In genomic region chr2:151605437-151605987, GRCm38 (mm10) we compare ENCODE assay signal across 8 mouse cellular contexts. TPM values are rescaled to one million over a fixed set of nuclear protein-coding genes. Genes with fewer than 3 reads are reported as not detected.
DNase-seq lines count a peak whose midpoint lies in the region; ATAC-seq lines count a peak whose summit lies in the region.

No protein-coding gene starts in this region.

- no peaks in the 10 kb centered on the region for H3K36me3 ChIP-seq in liver, embryonic 11.5 days (ENCODE audit: control insufficient read depth, insufficient read depth, low read length)
- H3K36me3 ChIP-seq in liver, embryonic 12.5 days, result no peaks in the 10 kb centered on the region
- no peaks in the 10 kb centered on the region for H3K36me3 ChIP-seq in midbrain, embryonic 14.5 days (ENCODE audit: control insufficient read depth, insufficient read depth, low read length)

- H3K4me3 ChIP-seq in liver, embryonic 11.5 days (ENCODE audit: low read depth, low read length), result no peak overlapping the region
- no peak overlapping the region for H3K4me3 ChIP-seq in liver, embryonic 12.5 days
- no peak overlapping the region for H3K4me3 ChIP-seq in midbrain, embryonic 14.5 days (replicated peaks; ENCODE audit: low read depth, low read length)

- no peak for DNase-seq in liver, embryonic 11.5 days (ENCODE audit: low spot score)
- peak; percentile 50 for DNase-seq in embryo, embryonic 10 days (ENCODE audit: low spot score)
- DNase-seq in gastrocnemius, adult 8-10 months (ENCODE audit: low spot score in 2 of 2), result peak; percentile 45 to 65
- peak; percentile 67 to 88 for DNase-seq in left cerebral cortex, adult 9 months (ENCODE audit: low spot score in 2 of 2)
- peak; percentile 61 for DNase-seq in midbrain, embryonic 14.5 days
- no peak for DNase-seq in urinary bladder, postnatal 25 days (ENCODE audit: low spot score)
- no peak for DNase-seq in spleen, adult 18-20 months

- ATAC-seq in liver, embryonic 11.5 days (replicated peaks; ENCODE audit: low FRiP score), result peak; percentile 24; the same call in 1 of the 2 replicates
- ATAC-seq in liver, embryonic 12.5 days, result no peak
- ATAC-seq in midbrain, embryonic 14.5 days (ENCODE audit: low FRiP score, low TSS enrichment), result peak; percentile 63; the same call in 1 of the 2 replicates

- no peak overlapping the region for H3K4me2 ChIP-seq in liver, embryonic 11.5 days
- no peak overlapping the region for H3K4me2 ChIP-seq in liver, embryonic 12.5 days
- no peak overlapping the region for H3K4me2 ChIP-seq in midbrain, embryonic 14.5 days (ENCODE audit: low read length)

- H3K9me3 ChIP-seq in liver, embryonic 11.5 days (ENCODE audit: control insufficient read depth, low read length), result no peaks in the 10 kb centered on the region
- no peaks in the 10 kb centered on the region for H3K9me3 ChIP-seq in liver, embryonic 12.5 days (replicated peaks)
- no peaks in the 10 kb centered on the region for H3K9me3 ChIP-seq in midbrain, embryonic 14.5 days (ENCODE audit: control insufficient read depth, low read length)

- no peaks in the 10 kb centered on the region for H3K27me3 ChIP-seq in liver, embryonic 11.5 days (replicated peaks; ENCODE audit: control insufficient read depth, insufficient read depth, low read length)
- H3K27me3 ChIP-seq in liver, embryonic 12.5 days (replicated peaks), result peaks cover 11% of the 10 kb centered on the region; the same call in 1 of the 2 replicates
- H3K27me3 ChIP-seq in midbrain, embryonic 14.5 days (ENCODE audit: control insufficient read depth, insufficient read depth, low read length), result no peaks in the 10 kb centered on the region

- H3K4me1 ChIP-seq in liver, embryonic 11.5 days (replicated peaks; ENCODE audit: control insufficient read depth, insufficient read depth, low read length), result no peaks in the 10 kb centered on the region
- no peaks in the 10 kb centered on the region for H3K4me1 ChIP-seq in liver, embryonic 12.5 days
- peaks cover 26% of the 10 kb centered on the region for H3K4me1 ChIP-seq in midbrain, embryonic 14.5 days (ENCODE audit: control insufficient read depth, insufficient read depth, low read length)

- no peak overlapping the region for H3K27ac ChIP-seq in liver, embryonic 11.5 days (ENCODE audit: low read depth, low read length)
- no peak overlapping the region for H3K27ac ChIP-seq in liver, embryonic 12.5 days
- H3K27ac ChIP-seq in midbrain, embryonic 14.5 days (replicated peaks; ENCODE audit: low read depth, low read length), result peak overlapping the region; percentile 49; the same call in 1 of the 2 replicates

- 41% methylated on average over 11 of the region's 11 CpGs for WGBS in liver, embryonic 11.5 days
- 34% methylated on average over 11 of the region's 11 CpGs for WGBS in liver, embryonic 12.5 days (ENCODE audit: insufficient replicate concordance)
- 45% methylated on average over 11 of the region's 11 CpGs for WGBS in midbrain, embryonic 14.5 days

- H3K9ac ChIP-seq in liver, embryonic 11.5 days (ENCODE audit: low read depth, low read length), result no peak overlapping the region
- H3K9ac ChIP-seq in liver, embryonic 12.5 days, result no peak overlapping the region
- no peak overlapping the region for H3K9ac ChIP-seq in midbrain, embryonic 14.5 days (replicated peaks; ENCODE audit: low read length)

RNA-seq across cellular contexts. Expression of gene Snph, which starts 26.9 kb away (rescaled TPM):
- polyA plus RNA-seq in liver, embryonic 11.5 days (2014; fragmentation: Nextera tagmentation; extraction: Ambion mirVana), result 0.36 and 0.56 TPM in 2 replicates
- polyA plus RNA-seq in liver, embryonic 12.5 days (2016; fragmentation: Nextera tagmentation; extraction: Ambion mirVana), result 0.04 TPM in 2 replicates
- total RNA-seq in gastrocnemius, adult 8-10 months (2022), result 10 to 100 TPM; 33.2 to 45.9 (median 39.9) TPM
- polyA plus RNA-seq in midbrain, embryonic 14.5 days (2014; fragmentation: Nextera tagmentation; extraction: Ambion mirVana), result 17.2 and 18.3 TPM in 2 replicates

RNA-seq across cellular contexts. Expression of gene Sdcbp2, which starts 33.1 kb away (rescaled TPM):
- 0.60 TPM in 1 of 2 replicates, not detected in the other for polyA plus RNA-seq in liver, embryonic 11.5 days (2014; fragmentation: Nextera tagmentation; extraction: Ambion mirVana)
- polyA plus RNA-seq in liver, embryonic 12.5 days (2016; fragmentation: Nextera tagmentation; extraction: Ambion mirVana), result 0.16 and 0.45 TPM in 2 replicates
- 1 to 10 TPM in 2 of 4 experiments, under 1 TPM in 2; 0.17 to 1.1 (median 0.82) TPM for total RNA-seq in gastrocnemius, adult 8-10 months (2022)
- polyA plus RNA-seq in midbrain, embryonic 14.5 days (2014; fragmentation: Nextera tagmentation; extraction: Ambion mirVana), result 0.50 and 0.62 TPM in 2 replicates

Comparison
In these comparisons a context has a peak if more than half of its experiments do, and no peak if none do; other contexts are left out.
1. DNase-seq: peak in embryo, embryonic 10 days (single experiment), gastrocnemius, adult 8-10 months (2 of 2), left cerebral cortex, adult 9 months (2 of 2) and midbrain, embryonic 14.5 days (single experiment); none in liver, embryonic 11.5 days (single experiment), urinary bladder, postnatal 25 days (single experiment) and spleen, adult 18-20 months (0 of 2).
2. RNA of gene Snph, which starts 26.9 kb away (polyA plus RNA-seq): 17.2 to 18.3 TPM in midbrain, embryonic 14.5 days; 0.36 to 0.56 TPM in liver, embryonic 11.5 days and 0.04 TPM in liver, embryonic 12.5 days; every median in the first group is over 10 times any median in the second.